Mouse (Mus musculus): ENCODE measurements around the gene Ccdc6.

Gene Ccdc6

DNA sequence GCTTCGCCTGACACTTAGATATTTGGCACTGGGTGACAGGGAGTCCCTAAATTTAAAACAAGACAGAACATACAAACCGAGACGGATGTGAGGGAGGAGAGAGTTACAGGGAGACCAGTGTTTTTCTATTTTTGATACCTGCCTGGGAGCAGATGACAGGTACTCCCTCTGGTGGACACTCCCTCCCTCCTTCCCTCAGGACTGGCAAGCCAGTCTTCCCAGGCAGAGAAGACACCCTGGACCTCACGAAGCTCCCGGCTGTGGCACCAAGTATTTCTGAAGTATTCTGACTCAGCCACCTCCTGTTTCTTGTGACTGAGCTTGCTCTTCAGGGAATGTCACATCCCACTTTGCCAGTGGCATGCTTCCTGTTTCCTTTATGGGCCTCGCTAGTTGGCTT lies 69.0 kb downstream of the Ccdc6 start:
- in situ Hi-C loops (cut with MboI, MseI), result no loop called here

DNA sequence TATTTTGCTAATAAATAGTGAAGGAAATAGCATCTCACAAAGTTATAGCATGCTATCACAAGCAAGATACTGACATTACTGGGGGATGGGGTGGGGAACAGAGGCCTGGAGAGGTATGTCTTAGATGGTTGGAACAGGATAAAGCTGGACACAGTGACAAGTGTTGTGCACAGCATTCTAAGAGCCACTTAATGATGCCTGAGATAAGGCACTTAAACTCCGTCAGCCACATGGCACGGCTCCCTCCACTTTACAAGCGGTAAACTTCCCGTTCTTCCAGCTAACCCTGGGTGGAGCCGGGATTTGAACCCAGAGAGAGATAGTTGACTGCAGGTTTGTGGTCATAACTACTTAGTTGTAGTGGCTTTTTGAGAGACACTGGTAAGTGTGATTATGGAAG lies 69.5 kb downstream of the Ccdc6 start:
- in situ Hi-C loops (cut with MboI, MseI), result no loop called here

DNA sequence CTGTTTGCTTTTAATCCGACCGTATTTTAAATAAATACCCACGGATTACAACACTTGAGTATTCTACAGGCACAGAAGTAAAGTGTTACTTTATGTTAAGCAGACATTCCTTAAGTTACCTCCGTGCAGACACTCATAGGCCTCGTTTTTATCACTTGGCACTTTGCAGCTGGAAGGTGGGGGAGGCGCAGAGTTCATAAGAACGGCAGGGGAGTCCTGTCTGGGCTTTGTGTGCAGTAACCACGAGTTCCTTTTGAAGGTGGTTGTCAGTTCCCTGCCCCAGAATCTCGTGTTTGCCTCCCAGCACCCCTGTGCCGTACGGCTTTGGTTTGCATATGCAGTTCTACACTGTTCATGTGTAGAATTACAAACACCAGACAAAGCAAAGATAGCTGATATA lies 70.7 kb downstream of the Ccdc6 start:
- in situ Hi-C loops (cut with MboI, MseI), result no loop called here

GRCm38 (mm10) chr10:70168396-70168795 lies 71.5 kb downstream of the Ccdc6 start:
- in situ Hi-C loops (cut with MboI, MseI), result no loop called here

DNA sequence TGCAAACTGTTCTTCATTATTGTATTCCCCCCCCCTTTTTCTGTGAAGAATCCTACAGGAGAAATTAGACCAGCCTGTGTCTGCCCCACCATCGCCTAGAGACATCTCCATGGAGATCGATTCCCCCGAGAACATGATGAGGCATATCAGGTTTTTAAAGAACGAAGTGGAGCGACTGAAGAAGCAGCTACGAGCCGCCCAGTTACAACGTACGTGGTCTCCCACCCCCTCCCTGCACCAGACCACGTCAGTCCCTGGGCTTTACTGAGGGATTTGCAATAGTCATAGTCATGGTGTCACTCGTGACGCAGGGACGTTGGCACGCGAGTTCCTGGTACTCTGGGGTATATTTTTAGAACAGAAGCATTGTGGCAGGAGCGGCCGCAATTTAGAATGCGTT lies 72.1 kb downstream of the Ccdc6 start:
- in situ Hi-C loops (cut with MboI, MseI), result no loop called here

- in situ Hi-C loops (cut with MboI, MseI), result no loop called here
These were observed 76.4 kb downstream of the Ccdc6 start for GRCm38 (mm10) chr10:70173314-70173713.

DNA sequence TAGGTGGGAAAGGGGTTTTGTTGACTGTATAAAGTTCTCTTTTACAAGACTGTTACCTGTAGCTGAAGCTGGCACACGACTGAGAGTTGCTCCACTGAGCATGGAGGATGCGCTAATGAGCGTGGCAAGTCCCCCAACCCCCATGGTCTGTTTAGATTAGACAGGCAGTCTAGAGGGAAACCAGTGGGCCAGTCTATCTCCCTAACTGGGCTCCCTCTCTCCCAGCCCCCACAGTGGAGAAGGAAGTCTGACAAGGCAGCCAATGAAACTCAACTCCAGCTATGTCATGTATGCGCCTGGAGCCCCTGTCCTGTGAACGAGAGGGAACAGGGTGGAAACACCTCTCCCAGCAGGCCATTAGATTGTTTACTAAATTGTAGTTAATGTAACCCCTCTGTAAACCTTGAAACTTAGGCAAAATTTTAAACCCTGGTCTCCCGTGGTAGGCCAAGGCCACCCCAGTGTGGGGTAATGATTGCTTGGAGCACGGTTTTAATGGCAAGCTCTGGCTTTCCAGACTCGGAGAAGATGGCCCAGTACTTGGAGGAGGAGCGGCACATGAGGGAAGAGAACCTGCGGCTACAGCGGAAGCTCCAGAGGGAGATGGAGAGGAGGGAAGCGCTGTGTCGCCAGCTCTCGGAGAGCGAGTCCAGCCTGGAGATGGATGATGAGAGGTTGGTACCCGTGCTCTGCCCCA lies 77.7 kb downstream of the Ccdc6 start:
- in situ Hi-C loops (cut with MboI, MseI), result no loop called here

GRCm38 (mm10) chr10:70180727-70181126 lies 83.8 kb downstream of the Ccdc6 start:
- in situ Hi-C loops (cut with MboI, MseI), result no loop called here

GRCm38 (mm10) chr10:70181279-70181972 lies 84.5 kb downstream of the Ccdc6 start:
- in situ Hi-C loops (cut with MboI, MseI), result no loop called here

DNA sequence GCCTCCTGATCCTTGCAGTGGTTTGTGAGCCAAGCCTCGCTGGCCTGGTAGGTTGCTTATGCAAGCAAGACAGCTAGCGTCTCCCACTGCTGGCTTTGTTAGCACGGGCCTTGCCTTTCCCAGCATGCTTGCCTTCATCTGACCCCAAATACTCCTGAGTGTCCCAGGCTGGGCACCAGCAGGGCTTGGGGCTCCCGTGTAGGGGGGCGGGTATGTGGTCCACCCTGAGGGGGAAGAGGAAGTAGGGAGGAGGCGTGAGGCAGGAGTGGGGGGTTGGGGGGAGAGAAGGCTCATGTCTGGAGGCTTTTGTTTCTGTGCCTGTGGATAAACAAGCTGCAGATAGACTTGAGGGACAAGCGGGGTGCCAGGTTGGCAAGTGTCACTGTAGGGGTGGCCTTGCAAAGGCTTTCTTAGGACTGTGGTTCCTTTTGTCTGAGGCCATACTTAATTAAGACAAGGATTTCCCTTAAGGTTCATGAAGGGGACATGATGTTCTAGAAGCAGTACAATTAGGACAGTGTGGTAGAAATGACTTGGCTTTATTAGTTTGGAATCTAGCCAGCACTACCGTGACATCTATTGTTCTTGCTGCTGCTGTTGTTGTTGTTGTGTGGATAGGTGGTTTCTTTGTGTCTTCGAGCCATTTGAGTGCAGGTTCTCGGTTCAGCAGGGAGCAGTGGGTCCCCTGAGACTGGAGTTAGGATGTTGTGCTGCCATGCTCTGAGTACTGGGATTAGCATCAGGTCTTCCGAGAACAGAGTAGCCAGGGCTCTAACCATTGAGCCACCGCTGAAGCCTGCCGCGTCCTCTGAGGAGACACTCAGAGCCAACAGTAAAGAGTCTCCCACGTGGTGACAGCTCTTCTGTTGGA lies 86.5 kb downstream of the Ccdc6 start:
- in situ Hi-C loops (cut with MboI, MseI), result no loop called here

GRCm38 (mm10) chr10:70186136-70186535 lies 89.2 kb downstream of the Ccdc6 start:
- in situ Hi-C loops (cut with MboI, MseI), result no loop called here

GRCm38 (mm10) chr10:70186586-70186985 lies 89.7 kb downstream of the Ccdc6 start:
- in situ Hi-C loops (cut with MboI, MseI), result no loop called here

GRCm38 (mm10) chr10:70189864-70190263 lies 92.9 kb downstream of the Ccdc6 start:
- in situ Hi-C loops (cut with MboI, MseI), result no loop called here

DNA sequence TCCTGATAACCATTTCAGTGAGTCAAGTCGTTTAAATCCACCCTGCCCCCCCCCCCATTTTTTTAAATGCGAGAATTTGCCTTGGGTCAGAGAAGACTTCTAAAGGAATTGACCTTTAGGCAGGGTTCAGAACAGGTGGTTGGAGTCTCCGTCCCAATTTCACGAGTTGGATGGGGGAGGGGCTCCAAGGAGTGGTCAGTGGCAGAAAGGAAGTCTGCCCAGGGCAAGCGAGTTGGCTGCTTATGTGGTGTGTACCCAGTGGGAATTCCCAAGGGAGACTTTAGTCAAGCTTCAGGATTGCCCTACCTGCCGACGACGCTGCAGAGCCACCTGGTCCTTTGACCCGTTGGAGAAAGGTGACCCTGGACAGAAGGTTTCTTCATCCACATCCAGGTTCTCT lies 97.4 kb downstream of the Ccdc6 start:
- in situ Hi-C loops (cut with MboI, MseI), result no loop called here

DNA sequence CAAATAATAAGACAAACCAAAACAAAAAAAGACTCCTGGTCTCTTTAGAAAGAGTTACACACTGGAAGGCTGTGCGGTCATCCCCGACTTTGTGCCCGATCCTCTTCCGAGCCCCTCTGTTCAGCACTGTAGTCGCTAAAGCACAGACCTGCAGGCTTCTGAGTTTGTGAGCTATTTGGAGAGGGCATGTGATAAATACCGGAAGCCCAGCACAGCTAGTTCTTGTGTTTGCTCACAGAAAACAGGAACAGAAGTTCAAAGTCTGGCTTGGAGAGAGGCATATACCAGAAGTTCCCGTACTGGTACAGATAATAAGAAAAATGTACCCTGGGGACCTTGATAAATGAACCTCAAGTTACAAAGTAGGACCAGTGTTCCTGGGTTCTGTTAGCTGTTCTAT lies 98.4 kb downstream of the Ccdc6 start:
- in situ Hi-C loops (cut with MboI, MseI), result no loop called here

DNA sequence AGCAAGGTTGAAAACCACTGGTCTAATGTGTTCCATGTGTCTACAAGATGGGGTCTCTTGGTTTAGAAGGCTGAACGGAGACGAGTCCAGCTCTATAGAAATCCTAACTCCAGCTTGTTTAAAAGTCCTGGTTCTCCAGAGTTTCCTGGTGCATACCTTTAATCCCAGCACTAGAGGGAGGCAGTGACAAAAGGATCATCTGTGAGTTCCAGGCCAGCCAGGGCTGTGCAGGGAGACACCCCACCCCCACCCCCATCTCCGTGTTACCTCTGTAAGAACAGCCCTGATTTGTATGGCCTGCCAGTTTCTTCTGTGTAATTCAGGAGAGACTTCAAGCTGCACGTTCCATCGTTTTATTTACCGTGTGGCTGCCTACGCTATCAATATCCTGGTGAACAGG lies 98.9 kb downstream of the Ccdc6 start:
- in situ Hi-C loops (cut with MboI, MseI), result no loop called here

DNA sequence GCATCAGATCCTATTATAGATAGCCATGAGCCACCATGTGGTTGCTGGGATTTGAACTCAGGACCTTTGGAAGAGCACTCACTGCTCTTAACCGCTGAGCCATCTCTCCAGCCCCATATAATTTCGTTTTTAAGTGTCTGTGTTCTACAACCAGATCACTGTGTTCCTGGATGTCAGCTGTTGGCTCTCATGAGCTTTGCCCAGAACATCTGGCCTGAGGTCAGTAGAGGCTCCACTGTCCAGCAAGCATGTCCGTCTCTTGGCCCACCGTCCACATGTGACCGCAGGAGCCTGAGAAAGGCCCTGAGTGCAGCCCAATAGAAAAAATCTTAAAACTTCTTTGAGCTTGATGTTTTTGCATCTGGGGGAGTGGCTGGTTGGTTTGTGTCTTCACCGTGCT lies 99.7 kb downstream of the Ccdc6 start:
- in situ Hi-C loops (cut with MboI, MseI), result no loop called here

DNA sequence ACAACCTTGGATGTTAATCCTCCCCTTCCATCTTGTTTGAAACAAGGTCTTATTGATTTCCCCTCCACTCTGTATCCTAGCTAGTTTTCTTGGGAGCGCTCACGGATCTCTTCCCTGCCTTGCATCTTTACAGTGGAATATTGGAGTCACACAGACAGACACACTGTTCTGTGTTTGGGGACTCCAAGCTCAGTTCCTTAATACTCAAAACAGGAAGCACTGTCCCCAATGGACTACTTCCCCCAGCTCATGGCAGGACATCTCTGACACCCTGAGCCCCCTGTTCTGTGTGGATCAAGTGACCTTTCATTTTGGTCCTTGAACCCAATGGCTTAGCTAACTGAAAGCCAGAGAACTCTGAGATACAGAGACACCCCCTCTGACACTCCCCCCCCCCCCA lies 100.7 kb downstream of the Ccdc6 start:
- in situ Hi-C loops (cut with MboI, MseI), result no loop called here

- in situ Hi-C loops (cut with MboI, MseI), result no loop called here
These were observed 101.1 kb downstream of the Ccdc6 start for GRCm38 (mm10) chr10:70198012-70198411.

- in situ Hi-C loops (cut with MboI, MseI), result no loop called here
These were observed 102.1 kb downstream of the Ccdc6 start for GRCm38 (mm10) chr10:70198951-70199463.

DNA sequence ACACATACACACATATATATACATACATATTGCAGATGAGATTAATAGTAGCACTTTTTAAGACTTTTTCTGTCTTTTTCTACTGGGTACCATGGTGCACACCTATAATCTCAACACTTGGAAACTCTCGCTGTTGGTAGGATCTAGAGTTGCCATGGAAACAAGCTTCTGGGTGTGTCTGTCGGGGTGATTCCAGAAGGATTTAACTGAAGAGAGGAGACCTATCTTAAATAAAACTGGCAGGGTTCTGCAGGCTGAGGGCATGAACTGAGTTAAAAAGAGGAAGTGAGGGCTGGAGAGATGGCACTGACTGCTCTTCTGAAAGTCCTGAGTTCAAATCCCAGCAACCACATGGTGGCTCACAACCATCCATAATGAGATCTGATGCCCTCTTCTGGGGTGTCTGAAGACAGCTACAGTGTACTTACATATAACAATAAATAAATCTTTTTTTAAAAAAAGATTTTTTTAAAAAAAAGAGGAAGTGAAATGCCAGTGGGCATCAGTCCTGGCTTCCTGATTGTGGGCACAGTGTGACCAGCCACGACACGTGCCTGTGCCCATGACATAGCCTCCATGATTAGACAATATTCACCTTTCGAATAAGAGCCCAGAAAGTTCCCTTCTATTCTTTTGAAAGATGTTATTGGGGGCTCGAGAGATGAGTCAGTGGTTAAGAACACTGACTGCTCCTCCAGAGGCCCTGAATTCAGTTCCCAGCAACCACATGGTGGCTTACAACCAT lies 102.7 kb downstream of the Ccdc6 start:
- in situ Hi-C loops (cut with MboI, MseI), result no loop called here

Data from T-helper 1 cell (primary cell).